Mouse (Mus musculus): Measurements from ENCODE around the gene Ssr1. TPM values are rescaled to one million over a fixed set of nuclear protein-coding genes. Genes with fewer than 3 reads are reported as not detected.

Ssr1 gene
- polyA plus RNA-seq, 1 experiment from 2014 or later = 64.0 TPM

- WGBS = 81% methylated on average over 5 of the region's 5 CpGs
- no peak for ATAC-seq (ENCODE audit: low FRiP score, low read depth)
- Histone ChIP-seq H3K4me3 (no peak overlapping the region), H3K9ac (no peak overlapping the region), H3K27ac (replicated peaks) (no peak overlapping the region), H3K4me1 (replicated peaks) (no peaks in the 10 kb centered on the region), H3K36me3 (0 out of 2 replicates have a peak, but pooled peaks cover 3% of the 10 kb centered on the region), H3K9me3 (peaks cover 4% of the 10 kb centered on the region; the same call in 1 of the 2 replicates), H3K4me2 (no peak overlapping the region), H3K27me3 (no peaks in the 10 kb centered on the region)
Measured at GRCm38 (mm10) chr13:37941138-37941645, 52.8 kb downstream of the Ssr1 start.

- H3K4me3 ChIP-seq = no peak overlapping the region
- H3K9ac ChIP-seq = no peak overlapping the region
- 53% methylated on average over 5 of the region's 5 CpGs for WGBS
- no peaks in the 10 kb centered on the region for H3K4me1 ChIP-seq (replicated peaks)
- peaks cover 4% of the 10 kb centered on the region; the same call in 1 of the 2 replicates for H3K9me3 ChIP-seq
- H3K36me3 ChIP-seq = 0 out of 2 replicates have a peak, but pooled peaks cover 3% of the 10 kb centered on the region
- H3K27me3 ChIP-seq = no peaks in the 10 kb centered on the region
- ATAC-seq (ENCODE audit: low FRiP score, low read depth) = no peak
- H3K27ac ChIP-seq (replicated peaks) = no peak overlapping the region
- no peak overlapping the region for H3K4me2 ChIP-seq
Measured at GRCm38 (mm10) chr13:37940649-37941048, 53.4 kb downstream of the Ssr1 start.

- 90% methylated on average over 2 of the region's 2 CpGs for WGBS
- no peaks in the 10 kb centered on the region for H3K4me1 ChIP-seq (replicated peaks)
- no peak overlapping the region for H3K9ac ChIP-seq
- H3K27me3 ChIP-seq = no peaks in the 10 kb centered on the region
- no peak overlapping the region for H3K4me3 ChIP-seq
- H3K9me3 ChIP-seq = peaks cover 4% of the 10 kb centered on the region; the same call in 1 of the 2 replicates
- no peak overlapping the region for H3K4me2 ChIP-seq
- H3K27ac ChIP-seq (replicated peaks) = no peak overlapping the region
- H3K36me3 ChIP-seq = 0 out of 2 replicates have a peak, but pooled peaks cover 3% of the 10 kb centered on the region
- ATAC-seq (ENCODE audit: low FRiP score, low read depth) = no peak
Measured at GRCm38 (mm10) chr13:37940167-37940566, 53.9 kb downstream of the Ssr1 start.

GRCm38 (mm10) chr13:37936351-37936750 is 57.7 kb downstream of the Ssr1 start:
- no peaks in the 10 kb centered on the region for H3K27me3 ChIP-seq
- WGBS = 84% methylated on average over 3 of the region's 3 CpGs
- H3K4me2 ChIP-seq = no peak overlapping the region
- H3K4me3 ChIP-seq = no peak overlapping the region
- no peak overlapping the region for H3K9ac ChIP-seq
- no peak overlapping the region for H3K27ac ChIP-seq (replicated peaks)
- peaks cover 4% of the 10 kb centered on the region; the same call in 1 of the 2 replicates for H3K9me3 ChIP-seq
- no peaks in the 10 kb centered on the region for H3K4me1 ChIP-seq (replicated peaks)
- H3K36me3 ChIP-seq = 0 out of 2 replicates have a peak, but pooled peaks cover 3% of the 10 kb centered on the region
- no peak for ATAC-seq (ENCODE audit: low FRiP score, low read depth)

GRCm38 (mm10) chr13:37934920-37935319 is 59.1 kb downstream of the Ssr1 start:
- no peak overlapping the region for H3K4me2 ChIP-seq
- H3K9ac ChIP-seq = no peak overlapping the region
- H3K4me3 ChIP-seq = no peak overlapping the region
- no peak for ATAC-seq (ENCODE audit: low FRiP score, low read depth)
- no peaks in the 10 kb centered on the region for H3K27me3 ChIP-seq
- H3K36me3 ChIP-seq = 0 out of 2 replicates have a peak, but pooled peaks cover 3% of the 10 kb centered on the region
- no peaks in the 10 kb centered on the region for H3K4me1 ChIP-seq (replicated peaks)
- H3K27ac ChIP-seq (replicated peaks) = no peak overlapping the region
- 67% methylated on average over 8 of the region's 8 CpGs for WGBS
- H3K9me3 ChIP-seq = peaks cover 4% of the 10 kb centered on the region; the same call in 1 of the 2 replicates

- Histone ChIP-seq H3K27ac (replicated peaks) (no peak overlapping the region), H3K27me3 (no peaks in the 10 kb centered on the region), H3K9me3 (peaks cover 2% of the 10 kb centered on the region; the same call in 1 of the 2 replicates), H3K36me3 (0 out of 2 replicates have a peak, but pooled peaks cover 3% of the 10 kb centered on the region), H3K4me1 (replicated peaks) (no peaks in the 10 kb centered on the region), H3K9ac (no peak overlapping the region), H3K4me2 (no peak overlapping the region), H3K4me3 (no peak overlapping the region)
- 82% methylated on average over 4 of the region's 4 CpGs for WGBS
- no peak for ATAC-seq (ENCODE audit: low FRiP score, low read depth)
Measured at GRCm38 (mm10) chr13:37934075-37934474, 59.9 kb downstream of the Ssr1 start.

GRCm38 (mm10) chr13:37931210-37931922 is 62.7 kb downstream of the Ssr1 start:
- H3K9ac ChIP-seq = no peak overlapping the region
- WGBS = 74% methylated on average over 27 of the region's 27 CpGs
- H3K36me3 ChIP-seq = no peaks in the 10 kb centered on the region
- no peaks in the 10 kb centered on the region for H3K9me3 ChIP-seq
- H3K27ac ChIP-seq (replicated peaks) = no peak overlapping the region
- no peak overlapping the region for H3K4me2 ChIP-seq
- no peak; the same call in 1 of the 2 replicates for ATAC-seq (ENCODE audit: low FRiP score, low read depth)
- H3K27me3 ChIP-seq = no peaks in the 10 kb centered on the region
- H3K4me3 ChIP-seq = no peak overlapping the region
- H3K4me1 ChIP-seq (replicated peaks) = no peaks in the 10 kb centered on the region

- Histone ChIP-seq H3K9me3 (no peaks in the 10 kb centered on the region), H3K27me3 (no peaks in the 10 kb centered on the region), H3K4me2 (no peak overlapping the region), H3K4me3 (no peak overlapping the region), H3K36me3 (no peaks in the 10 kb centered on the region), H3K4me1 (replicated peaks) (no peaks in the 10 kb centered on the region), H3K9ac (no peak overlapping the region), H3K27ac (replicated peaks) (no peak overlapping the region)
- no peak for ATAC-seq (ENCODE audit: low FRiP score, low read depth)
- WGBS = 92% methylated on average over 23 of the region's 23 CpGs
Measured at GRCm38 (mm10) chr13:37930621-37931020, 63.4 kb downstream of the Ssr1 start.

GRCm38 (mm10) chr13:37930091-37930490 is 63.9 kb downstream of the Ssr1 start:
- H3K9ac ChIP-seq = no peak overlapping the region
- no peaks in the 10 kb centered on the region for H3K27me3 ChIP-seq
- no peaks in the 10 kb centered on the region for H3K36me3 ChIP-seq
- 88% methylated on average over 13 of the region's 13 CpGs for WGBS
- H3K27ac ChIP-seq (replicated peaks) = no peak overlapping the region
- H3K9me3 ChIP-seq = no peaks in the 10 kb centered on the region
- H3K4me1 ChIP-seq (replicated peaks) = no peaks in the 10 kb centered on the region
- no peak overlapping the region for H3K4me2 ChIP-seq
- ATAC-seq (ENCODE audit: low FRiP score, low read depth) = no peak
- no peak overlapping the region for H3K4me3 ChIP-seq

- Histone ChIP-seq H3K4me2 (no peak overlapping the region), H3K27me3 (no peaks in the 10 kb centered on the region), H3K4me3 (no peak overlapping the region), H3K4me1 (replicated peaks) (no peaks in the 10 kb centered on the region), H3K9me3 (no peaks in the 10 kb centered on the region), H3K27ac (replicated peaks) (no peak overlapping the region), H3K36me3 (no peaks in the 10 kb centered on the region), H3K9ac (no peak overlapping the region)
- no peak for ATAC-seq (ENCODE audit: low FRiP score, low read depth)
- WGBS = 93% methylated on average over 17 of the region's 17 CpGs
Measured at GRCm38 (mm10) chr13:37929532-37929931, 64.5 kb downstream of the Ssr1 start.

- Histone ChIP-seq H3K9ac (no peak overlapping the region), H3K4me2 (no peak overlapping the region), H3K4me1 (replicated peaks) (no peaks in the 10 kb centered on the region), H3K27me3 (no peaks in the 10 kb centered on the region), H3K27ac (replicated peaks) (no peak overlapping the region), H3K36me3 (no peaks in the 10 kb centered on the region), H3K9me3 (no peaks in the 10 kb centered on the region), H3K4me3 (no peak overlapping the region)
- no peak for ATAC-seq (ENCODE audit: low FRiP score, low read depth)
- WGBS = 94% methylated on average over 3 of the region's 3 CpGs
Measured at GRCm38 (mm10) chr13:37926394-37926793, 67.6 kb downstream of the Ssr1 start.

GRCm38 (mm10) chr13:37924461-37924948 is 69.5 kb downstream of the Ssr1 start:
- no peak overlapping the region for H3K9ac ChIP-seq
- no peak overlapping the region for H3K4me3 ChIP-seq
- no peaks in the 10 kb centered on the region for H3K4me1 ChIP-seq (replicated peaks)
- H3K36me3 ChIP-seq = no peaks in the 10 kb centered on the region
- no peak for ATAC-seq (ENCODE audit: low FRiP score, low read depth)
- no peak overlapping the region for H3K4me2 ChIP-seq
- no peak overlapping the region for H3K27ac ChIP-seq (replicated peaks)
- H3K27me3 ChIP-seq = no peaks in the 10 kb centered on the region
- WGBS = 76% methylated on average over 4 of the region's 4 CpGs
- no peaks in the 10 kb centered on the region for H3K9me3 ChIP-seq
